Mouse (Mus musculus): ENCODE measurements at regions not wholly inside any gene's neighbourhood (a gene's known extent, or its start where the extent isn't known, plus 50 kb on each side); places are given as distances from the start of the nearest gene placed in this dataset.

DNA sequence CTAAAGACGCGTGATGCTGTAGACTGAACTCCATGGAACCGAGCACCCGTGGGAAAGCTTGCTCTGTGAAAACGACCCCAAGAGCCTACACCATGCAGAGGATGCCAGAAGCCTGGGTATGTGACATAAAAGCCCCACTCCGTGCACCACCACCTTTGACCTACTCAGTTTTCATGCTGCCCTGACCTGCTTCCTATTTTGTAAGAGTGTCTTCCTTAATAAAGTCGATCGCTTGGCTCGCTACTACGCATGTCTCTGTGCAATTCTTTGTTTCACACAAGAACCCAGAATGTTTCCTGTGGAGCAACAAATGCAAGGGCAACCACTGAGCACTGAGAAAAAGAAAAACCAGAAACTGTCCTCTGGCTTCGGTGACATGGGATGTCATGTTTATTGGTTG, 60.5 kb downstream of the Sec61b start:
- no peak for DNase-seq (ENCODE audit: low spot score)

DNA sequence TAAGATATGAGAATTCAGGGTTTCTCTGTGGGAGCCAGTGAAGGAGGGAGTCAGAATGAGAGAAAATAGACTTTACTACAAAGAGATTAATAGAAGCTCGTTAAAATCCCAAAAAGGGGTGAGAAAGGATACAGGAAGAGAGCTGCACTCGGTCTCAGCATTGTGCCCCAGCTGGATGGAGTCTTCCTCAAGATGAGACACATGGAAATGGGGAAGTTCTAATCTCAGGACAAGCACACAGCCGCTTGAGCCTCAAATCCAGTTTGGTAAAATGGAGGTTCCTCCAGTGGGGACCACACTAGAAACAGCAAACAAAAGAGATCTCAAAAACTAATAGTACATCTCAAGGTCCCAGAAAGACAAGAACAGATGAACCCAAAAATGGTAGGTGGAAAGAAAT, 93.2 kb downstream of the Sec61b start:
- no peak for DNase-seq (ENCODE audit: low spot score)

GRCm38 (mm10) chr4:47570846-47571245, 96.4 kb downstream of the Sec61b start:
- no peak for DNase-seq (ENCODE audit: low spot score)

- no peak for DNase-seq (ENCODE audit: low spot score)
These were observed 101.6 kb downstream of the Sec61b start for GRCm38 (mm10) chr4:47576011-47576410.

GRCm38 (mm10) chr4:47577490-47577889, 103.0 kb downstream of the Sec61b start:
- no peak for DNase-seq (ENCODE audit: low spot score)

- no peak for DNase-seq (ENCODE audit: low spot score)
These were observed 104.2 kb downstream of the Sec61b start for GRCm38 (mm10) chr4:47578637-47579036.

DNA sequence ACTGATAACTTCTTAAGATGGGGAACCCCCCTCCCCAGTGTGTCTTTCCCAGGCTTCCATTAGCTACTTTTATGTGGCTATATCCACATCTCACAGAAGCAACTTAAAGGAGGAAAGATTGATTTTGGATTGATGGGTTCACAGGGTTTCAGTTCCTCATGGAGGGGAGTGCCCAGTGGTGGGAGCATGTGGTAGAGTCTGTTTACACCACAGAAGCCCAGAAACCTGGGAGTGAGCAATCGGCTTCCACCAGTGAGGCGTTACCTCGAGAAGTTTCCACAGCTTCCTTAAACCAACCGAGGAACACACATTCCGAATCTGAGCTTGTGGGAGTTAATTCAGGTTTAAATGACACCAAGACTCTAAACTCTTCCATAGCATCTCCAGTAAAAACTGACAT, 106.1 kb downstream of the Sec61b start:
- DNase-seq (ENCODE audit: low spot score): no peak

GRCm38 (mm10) chr4:47587256-47587655, 112.8 kb downstream of the Sec61b start:
- peak; percentile 14 for DNase-seq (ENCODE audit: low spot score)

GRCm38 (mm10) chr4:47592271-47592986, 118.0 kb downstream of the Sec61b start:
- no peak for DNase-seq (ENCODE audit: low spot score)

- no peak for DNase-seq (ENCODE audit: low spot score)
These were observed 118.7 kb downstream of the Sec61b start for GRCm38 (mm10) chr4:47593155-47593554.

DNA sequence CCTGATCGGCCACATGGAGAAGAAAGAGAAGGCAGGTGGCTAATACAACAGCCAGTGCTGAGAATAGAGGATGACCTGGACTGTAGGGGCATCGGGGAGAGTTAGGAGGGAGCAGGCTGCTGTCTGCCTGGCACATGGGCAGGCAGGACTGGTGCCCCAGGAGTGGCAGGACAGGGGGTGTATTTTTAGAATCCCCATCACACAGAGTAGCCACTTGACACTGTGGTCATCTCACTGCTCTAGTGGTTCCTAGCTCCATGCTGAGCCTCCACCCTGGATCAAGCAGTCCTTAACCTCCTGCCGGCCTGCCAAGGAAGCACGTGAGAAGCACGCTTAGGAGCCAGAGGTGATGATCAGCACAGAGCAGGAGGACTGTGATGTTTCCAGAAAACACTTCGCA, 119.7 kb downstream of the Sec61b start:
- DNase-seq (ENCODE audit: low spot score): no peak

DNA sequence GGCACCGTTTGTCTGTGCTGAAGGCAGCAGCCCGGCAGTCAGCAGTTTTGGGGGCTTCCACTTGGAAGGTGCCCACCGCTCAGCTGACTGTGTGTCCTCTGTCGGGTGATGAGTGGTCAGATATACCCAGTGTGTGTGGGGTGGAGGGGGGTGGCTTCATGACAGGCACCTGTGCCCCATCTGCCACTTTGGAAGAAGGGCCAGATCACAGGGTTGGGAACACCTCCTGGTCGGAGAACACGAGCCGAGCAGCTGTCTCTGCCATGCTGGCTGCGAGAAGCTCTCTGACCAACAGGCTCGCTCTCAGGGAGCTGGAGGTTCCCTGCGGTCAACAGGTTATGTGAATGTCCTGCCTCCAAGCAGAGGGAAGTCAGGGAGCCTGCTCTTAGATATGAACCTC, 121.4 kb downstream of the Sec61b start:
- DNase-seq (ENCODE audit: low spot score): no peak

DNA sequence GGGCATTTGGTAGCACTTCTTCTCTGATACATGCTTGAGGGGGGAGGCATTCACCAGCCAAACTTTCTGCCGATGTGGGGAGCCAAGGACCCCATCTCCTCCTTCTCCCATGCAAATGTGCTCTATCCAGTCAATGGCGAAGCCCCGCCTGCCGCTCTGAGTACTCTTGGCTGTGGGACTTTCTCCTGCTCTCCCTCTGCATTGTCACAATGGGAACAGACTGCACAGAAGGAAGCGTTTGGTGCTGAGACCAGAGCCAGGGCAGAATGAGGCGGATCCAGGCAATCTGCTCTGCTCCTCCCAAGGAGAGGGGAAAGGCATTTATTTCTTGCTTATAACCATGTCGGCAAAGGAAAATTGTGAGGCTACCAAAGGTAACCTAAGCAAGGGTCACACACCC, 123.1 kb downstream of the Sec61b start:
- DNase-seq (ENCODE audit: low spot score): no peak

GRCm38 (mm10) chr4:47598216-47598615, 123.8 kb downstream of the Sec61b start:
- DNase-seq (ENCODE audit: low spot score): no peak

DNA sequence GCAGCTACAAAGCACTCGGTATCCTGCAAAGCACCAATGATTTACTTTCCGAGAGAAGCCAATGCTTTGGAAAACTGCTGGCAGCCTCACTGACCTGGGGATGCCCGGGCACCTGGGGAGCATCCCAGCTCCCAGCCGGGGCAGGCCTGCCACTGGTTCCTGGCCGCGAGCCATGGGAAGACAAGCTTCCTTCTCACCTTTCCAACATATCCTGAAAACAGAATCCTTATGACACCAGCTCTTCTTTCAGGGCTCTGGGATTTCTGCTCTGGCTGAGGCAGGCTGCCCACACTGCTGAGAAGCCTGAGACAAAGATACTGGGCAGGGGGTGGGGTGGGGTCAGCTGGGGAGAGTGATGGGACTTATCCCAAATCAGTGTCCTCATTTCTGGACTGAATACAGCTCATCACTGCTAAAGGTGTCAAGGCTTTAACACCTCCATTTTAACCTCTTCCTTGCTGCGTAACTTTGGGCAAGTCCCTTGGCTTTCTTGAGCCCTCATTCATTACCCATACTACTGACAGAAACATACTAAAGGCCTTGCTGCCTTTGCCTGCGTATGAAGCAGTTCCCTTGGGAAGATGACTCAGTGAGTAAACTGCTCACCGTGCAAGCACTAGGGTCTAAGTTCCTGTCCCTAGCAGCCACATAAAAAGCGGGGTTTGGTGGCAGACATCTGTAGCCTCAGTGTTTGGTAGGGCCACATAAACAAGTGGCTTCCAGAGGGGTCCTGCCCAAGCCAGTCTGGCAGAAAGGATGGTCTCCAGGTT, 127.0 kb downstream of the Sec61b start:
- no peak for DNase-seq (ENCODE audit: low spot score)

GRCm38 (mm10) chr4:47603378-47603777, 128.9 kb downstream of the Sec61b start:
- no peak for DNase-seq (ENCODE audit: low spot score)

DNA sequence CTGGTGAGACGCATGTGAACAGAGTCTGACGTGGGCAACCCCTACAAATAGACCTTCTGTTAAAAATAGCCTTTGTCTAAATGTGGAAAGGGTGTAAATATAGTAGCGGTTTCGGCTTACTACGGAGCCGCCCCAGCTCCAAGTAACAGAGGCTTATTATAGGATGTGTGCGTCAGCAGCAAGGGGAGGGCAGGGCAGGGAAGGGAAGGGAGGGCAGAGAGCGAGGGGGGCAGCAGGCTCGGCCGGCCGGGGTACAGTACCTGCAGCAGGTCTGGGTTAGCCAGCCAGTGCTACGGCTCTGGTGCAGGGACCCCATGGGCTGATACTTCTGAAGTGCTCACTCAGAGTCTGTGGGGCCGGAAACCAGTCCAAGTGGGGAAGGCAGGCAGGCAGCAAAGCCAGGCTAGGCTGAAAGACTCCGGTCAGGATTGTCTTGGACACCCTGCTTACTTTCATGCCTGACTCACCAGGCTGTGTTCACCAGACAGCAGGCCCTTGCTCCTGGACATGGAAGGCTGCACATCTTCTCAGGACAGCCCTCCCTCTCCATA, 129.5 kb downstream of the Sec61b start:
- DNase-seq (ENCODE audit: low spot score): no peak

- DNase-seq (ENCODE audit: low spot score): no peak
These were observed 131.2 kb downstream of the Sec61b start for GRCm38 (mm10) chr4:47605676-47606075.

GRCm38 (mm10) chr4:47608673-47609072, 134.2 kb downstream of the Sec61b start:
- DNase-seq (ENCODE audit: low spot score): no peak

GRCm38 (mm10) chr4:47610913-47611312, 136.5 kb downstream of the Sec61b start:
- DNase-seq (ENCODE audit: low spot score): no peak

- no peak for DNase-seq (ENCODE audit: low spot score)
These were observed 142.1 kb downstream of the Sec61b start for GRCm38 (mm10) chr4:47616525-47616924.

- DNase-seq (ENCODE audit: low spot score): no peak
These were observed 146.2 kb downstream of the Sec61b start for GRCm38 (mm10) chr4:47620700-47621099.
